Mouse (Mus musculus): ENCODE measurements around the gene Astn2. TPM values are rescaled to one million over a fixed set of nuclear protein-coding genes. Genes with fewer than 3 reads are reported as not detected.

Gene Astn2
- polyA plus RNA-seq, 1 experiment from 2014 or later: 0.97 TPM

- Histone ChIP-seq H3K27me3 (no peaks in the 10 kb centered on the region), H3K27ac (no peak overlapping the region), H3K4me2 (no peak overlapping the region), H3K4me1 (0 out of 2 replicates have a peak, but pooled peaks cover 7% of the 10 kb centered on the region), H3K36me3 (no peaks in the 10 kb centered on the region), H3K9me3 (no peaks in the 10 kb centered on the region), H3K4me3 (no peak overlapping the region), H3K9ac (no peak overlapping the region)
- ATAC-seq (ENCODE audit: borderline replicate concordance, extremely low read depth, low FRiP score, low TSS enrichment): no peak
- 50% methylated on average over 6 of the region's 6 CpGs for WGBS
Observed at GRCm38 (mm10) chr4:66306377-66306776, 98.0 kb downstream of the Astn2 start.

DNA sequence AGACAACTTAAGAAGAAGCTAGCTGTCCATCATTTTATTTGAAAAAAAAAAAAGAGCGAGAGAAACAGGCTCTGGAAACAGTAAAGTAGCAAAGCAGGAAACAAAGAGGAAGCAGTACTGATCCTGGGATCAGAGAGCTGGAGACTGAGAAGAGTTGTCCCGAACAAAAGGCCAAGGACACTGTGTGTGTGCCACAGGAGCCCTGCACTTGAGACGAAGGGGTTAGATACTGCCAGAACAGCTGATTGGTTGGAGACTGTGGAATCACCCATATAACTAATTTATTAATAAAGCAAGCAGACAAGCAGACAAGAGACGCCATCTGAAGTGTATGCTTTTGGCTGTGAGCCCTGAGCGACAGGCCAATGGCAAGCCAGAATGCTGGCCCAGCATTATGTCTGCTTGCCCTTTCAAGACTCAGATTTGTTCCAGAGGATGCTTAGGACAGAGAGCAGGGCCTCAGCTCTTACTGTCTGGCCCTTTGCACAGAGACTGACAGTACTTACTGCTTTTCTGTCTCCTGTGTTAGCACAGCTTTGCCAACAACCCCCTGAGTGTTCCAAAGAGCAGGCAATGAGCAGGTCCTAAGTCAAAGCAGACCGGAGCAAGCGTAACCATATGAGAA is 101.6 kb downstream of the Astn2 start:
- no peak for ATAC-seq (ENCODE audit: borderline replicate concordance, extremely low read depth, low FRiP score, low TSS enrichment)
- Histone ChIP-seq H3K9ac (no peak overlapping the region), H3K36me3 (no peaks in the 10 kb centered on the region), H3K4me3 (no peak overlapping the region), H3K4me2 (no peak overlapping the region), H3K4me1 (0 out of 2 replicates have a peak, but pooled peaks cover 7% of the 10 kb centered on the region), H3K27me3 (no peaks in the 10 kb centered on the region), H3K27ac (no peak overlapping the region), H3K9me3 (no peaks in the 10 kb centered on the region)
- WGBS: 60% methylated on average over 7 of the region's 7 CpGs

DNA sequence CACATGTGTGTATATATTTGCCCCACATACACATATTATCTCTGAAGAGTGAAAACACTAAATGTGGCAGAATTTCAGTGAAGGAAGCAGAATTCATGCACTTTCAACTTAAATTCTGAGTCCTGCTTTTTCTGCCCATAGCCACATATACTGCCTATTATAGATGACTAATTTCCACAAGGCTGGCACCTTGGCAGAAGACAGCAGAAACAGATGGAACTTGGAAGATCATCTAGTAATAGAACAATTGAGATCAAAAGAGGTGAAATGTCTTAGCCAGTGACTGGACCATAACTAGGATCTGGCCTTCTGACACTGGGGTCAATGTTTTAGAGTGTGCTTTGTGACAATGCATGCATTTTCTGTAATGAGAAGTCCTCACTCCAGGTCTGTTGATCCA is 119.4 kb downstream of the Astn2 start:
- Histone ChIP-seq H3K36me3 (no peaks in the 10 kb centered on the region), H3K4me3 (no peak overlapping the region), H3K4me1 (no peaks in the 10 kb centered on the region), H3K27me3 (no peaks in the 10 kb centered on the region), H3K9me3 (no peaks in the 10 kb centered on the region), H3K27ac (no peak overlapping the region), H3K9ac (no peak overlapping the region), H3K4me2 (no peak overlapping the region)
- no peak for ATAC-seq (ENCODE audit: borderline replicate concordance, extremely low read depth, low FRiP score, low TSS enrichment)

DNA sequence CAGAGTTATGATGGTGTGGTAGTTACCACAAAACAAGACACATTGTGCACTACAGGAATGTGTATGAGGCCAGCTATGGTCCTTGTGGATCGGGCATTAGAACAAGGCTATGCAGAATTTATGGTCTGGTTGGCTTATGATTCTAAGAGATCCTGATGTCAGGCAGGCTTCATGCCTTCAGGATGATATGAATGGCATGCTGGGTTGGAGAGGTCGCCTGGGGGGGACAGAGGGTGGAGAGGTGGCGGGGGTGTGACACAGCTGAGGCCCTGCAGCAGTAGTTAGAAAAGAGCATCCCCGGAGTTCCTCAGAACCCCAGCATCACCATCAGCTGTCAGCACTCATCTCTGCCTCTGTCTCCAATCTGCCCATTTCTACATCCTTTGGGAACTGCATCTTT is 128.3 kb downstream of the Astn2 start:
- Histone ChIP-seq H3K9me3 (no peaks in the 10 kb centered on the region), H3K36me3 (no peaks in the 10 kb centered on the region), H3K4me1 (no peaks in the 10 kb centered on the region), H3K4me2 (no peak overlapping the region), H3K27ac (no peak overlapping the region), H3K4me3 (no peak overlapping the region), H3K9ac (no peak overlapping the region), H3K27me3 (no peaks in the 10 kb centered on the region)
- WGBS: 75% methylated on average over 4 of the region's 4 CpGs
- ATAC-seq (ENCODE audit: borderline replicate concordance, extremely low read depth, low FRiP score, low TSS enrichment): no peak

DNA sequence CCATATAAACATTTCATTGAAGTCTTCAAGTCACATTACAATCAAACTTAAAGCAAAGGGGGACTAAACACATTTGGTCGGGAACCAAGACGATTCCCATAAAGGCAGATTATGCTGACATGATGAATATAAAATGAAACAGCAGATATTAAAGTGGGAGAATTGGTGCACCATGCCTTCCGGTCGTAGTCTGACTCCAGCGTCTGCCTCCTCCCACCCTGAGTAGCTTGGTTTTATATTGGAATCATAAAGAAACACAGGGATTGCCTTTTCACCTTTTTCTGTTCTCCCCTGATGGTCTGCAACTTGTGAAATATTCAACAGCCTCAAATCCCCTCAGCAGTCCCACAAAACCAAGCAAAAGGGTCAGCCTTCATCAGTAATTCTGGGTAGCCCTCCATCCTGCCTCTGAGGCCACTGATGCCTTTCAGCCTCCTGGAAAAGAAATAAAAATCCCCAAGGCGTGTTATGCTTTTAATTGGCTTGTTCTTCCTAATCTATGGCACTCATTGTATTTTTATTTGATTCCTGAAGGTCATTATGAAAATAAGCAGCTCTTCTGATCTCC is 132.8 kb downstream of the Astn2 start:
- no peak for ATAC-seq (ENCODE audit: borderline replicate concordance, extremely low read depth, low FRiP score, low TSS enrichment)
- 78% methylated on average over 6 of the region's 6 CpGs for WGBS
- Histone ChIP-seq H3K36me3 (no peaks in the 10 kb centered on the region), H3K27ac (no peak overlapping the region), H3K27me3 (no peaks in the 10 kb centered on the region), H3K9me3 (no peaks in the 10 kb centered on the region), H3K4me3 (no peak overlapping the region), H3K4me2 (no peak overlapping the region), H3K9ac (no peak overlapping the region), H3K4me1 (no peaks in the 10 kb centered on the region)

GRCm38 (mm10) chr4:66264031-66264430 is 140.4 kb downstream of the Astn2 start:
- 64% methylated on average over 4 of the region's 4 CpGs for WGBS

DNA sequence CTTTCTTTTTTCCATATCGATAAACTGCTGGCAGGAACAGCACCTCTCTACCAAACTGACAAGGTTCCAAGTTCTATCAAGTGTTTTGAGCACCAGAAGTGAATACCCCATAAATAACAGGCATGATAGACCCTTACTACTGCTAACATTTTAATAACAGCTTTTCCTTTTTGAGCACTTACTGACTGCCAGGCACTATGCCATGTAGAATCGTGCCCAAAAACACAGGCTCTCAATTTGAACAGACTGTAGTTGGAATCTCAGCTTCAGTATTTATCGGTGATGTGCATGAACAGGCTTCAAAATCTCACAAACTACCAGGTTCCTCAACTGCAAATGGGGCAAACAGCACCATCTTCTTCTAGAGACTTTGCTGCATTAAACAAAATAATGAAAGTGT is 143.1 kb downstream of the Astn2 start:
- no peaks in the 10 kb centered on the region for H3K9me3 ChIP-seq
- ATAC-seq (ENCODE audit: borderline replicate concordance, extremely low read depth, low FRiP score, low TSS enrichment): no peak
- no peak overlapping the region for H3K27ac ChIP-seq
- H3K4me1 ChIP-seq: no peaks in the 10 kb centered on the region
- H3K4me2 ChIP-seq: no peak overlapping the region
- no peaks in the 10 kb centered on the region for H3K36me3 ChIP-seq
- WGBS: 82% methylated on average over 3 of the region's 3 CpGs
- no peak overlapping the region for H3K9ac ChIP-seq
- H3K4me3 ChIP-seq: no peak overlapping the region
- no peaks in the 10 kb centered on the region for H3K27me3 ChIP-seq

More at GRCm38 (mm10) chr4:66264031-66264430, 140.4 kb downstream of the Astn2 start:
- Histone ChIP-seq H3K9me3 (no peaks in the 10 kb centered on the region), H3K27ac (no peak overlapping the region), H3K27me3 (no peaks in the 10 kb centered on the region), H3K4me2 (no peak overlapping the region), H3K9ac (no peak overlapping the region), H3K36me3 (no peaks in the 10 kb centered on the region), H3K4me1 (no peaks in the 10 kb centered on the region), H3K4me3 (no peak overlapping the region)
- ATAC-seq (ENCODE audit: borderline replicate concordance, extremely low read depth, low FRiP score, low TSS enrichment): no peak

GRCm38 (mm10) chr4:66258905-66259304 is 145.5 kb downstream of the Astn2 start:
- Histone ChIP-seq H3K27me3 (no peaks in the 10 kb centered on the region), H3K4me1 (no peaks in the 10 kb centered on the region), H3K9me3 (no peaks in the 10 kb centered on the region), H3K4me3 (no peak overlapping the region), H3K4me2 (no peak overlapping the region), H3K9ac (no peak overlapping the region), H3K36me3 (no peaks in the 10 kb centered on the region), H3K27ac (no peak overlapping the region)
- ATAC-seq (ENCODE audit: borderline replicate concordance, extremely low read depth, low FRiP score, low TSS enrichment): no peak
- WGBS: 64% methylated on average over 2 of the region's 2 CpGs

GRCm38 (mm10) chr4:66254695-66255492 is 149.5 kb downstream of the Astn2 start:
- no peak for ATAC-seq (ENCODE audit: borderline replicate concordance, extremely low read depth, low FRiP score, low TSS enrichment)
- H3K4me3 ChIP-seq: no peak overlapping the region
- no peak overlapping the region for H3K9ac ChIP-seq
- H3K9me3 ChIP-seq: no peaks in the 10 kb centered on the region
- no peaks in the 10 kb centered on the region for H3K27me3 ChIP-seq
- no peak overlapping the region for H3K27ac ChIP-seq
- WGBS: 74% methylated on average over 4 of the region's 4 CpGs
- H3K4me1 ChIP-seq: no peaks in the 10 kb centered on the region
- no peak overlapping the region for H3K4me2 ChIP-seq
- no peaks in the 10 kb centered on the region for H3K36me3 ChIP-seq

- H3K9me3 ChIP-seq: no peaks in the 10 kb centered on the region
- H3K36me3 ChIP-seq: no peaks in the 10 kb centered on the region
- no peaks in the 10 kb centered on the region for H3K4me1 ChIP-seq
- H3K9ac ChIP-seq: no peak overlapping the region
- H3K27me3 ChIP-seq: no peaks in the 10 kb centered on the region
- H3K27ac ChIP-seq: no peak overlapping the region
- no peak overlapping the region for H3K4me2 ChIP-seq
- 33% methylated on average over 8 of the region's 8 CpGs for WGBS
- no peak overlapping the region for H3K4me3 ChIP-seq
- ATAC-seq (ENCODE audit: borderline replicate concordance, extremely low read depth, low FRiP score, low TSS enrichment): no peak
Observed at GRCm38 (mm10) chr4:66248521-66248920, 155.9 kb downstream of the Astn2 start.

GRCm38 (mm10) chr4:66242683-66243082 is 161.7 kb downstream of the Astn2 start:
- no peak overlapping the region for H3K9ac ChIP-seq
- no peak for ATAC-seq (ENCODE audit: borderline replicate concordance, extremely low read depth, low FRiP score, low TSS enrichment)
- H3K4me3 ChIP-seq: no peak overlapping the region
- no peaks in the 10 kb centered on the region for H3K27me3 ChIP-seq
- H3K9me3 ChIP-seq: no peaks in the 10 kb centered on the region
- no peak overlapping the region for H3K27ac ChIP-seq
- no peaks in the 10 kb centered on the region for H3K36me3 ChIP-seq
- no peak overlapping the region for H3K4me2 ChIP-seq
- H3K4me1 ChIP-seq: no peaks in the 10 kb centered on the region

DNA sequence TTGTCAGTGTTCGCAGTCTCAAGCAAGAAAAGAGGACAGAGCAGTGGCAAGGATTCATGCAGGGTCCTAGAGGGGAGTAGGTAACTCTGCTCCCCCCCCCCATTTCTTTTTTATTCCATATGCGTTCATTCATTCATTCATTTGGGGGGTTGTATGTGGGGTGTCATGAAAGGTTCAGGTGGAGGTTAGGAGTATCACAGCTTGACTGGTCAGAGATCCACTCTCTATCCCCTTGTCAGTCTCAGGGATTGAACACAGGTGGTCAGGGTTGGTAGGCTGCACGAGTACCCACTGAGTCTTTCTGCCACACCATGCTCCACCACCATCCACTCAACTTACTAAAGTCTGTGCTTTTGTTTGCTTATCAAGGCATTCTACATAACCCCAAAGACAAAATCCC is 171.6 kb downstream of the Astn2 start:
- no peaks in the 10 kb centered on the region for H3K4me1 ChIP-seq
- no peaks in the 10 kb centered on the region for H3K27me3 ChIP-seq
- WGBS: 79% methylated on average over 3 of the region's 3 CpGs
- no peaks in the 10 kb centered on the region for H3K36me3 ChIP-seq
- H3K27ac ChIP-seq: no peak overlapping the region
- H3K4me2 ChIP-seq: no peak overlapping the region
- H3K9me3 ChIP-seq: no peaks in the 10 kb centered on the region
- no peak overlapping the region for H3K9ac ChIP-seq
- H3K4me3 ChIP-seq: no peak overlapping the region
- no peak for ATAC-seq (ENCODE audit: borderline replicate concordance, extremely low read depth, low FRiP score, low TSS enrichment)

Data from lung, embryonic 15.5 days (tissue).